Mouse (Mus musculus): ENCODE measurements around the gene Ablim2. TPM values are rescaled to one million over a fixed set of nuclear protein-coding genes. Genes with fewer than 3 reads are reported as not detected.

Ablim2 gene
- polyA plus RNA-seq, 1 experiment from 2014 or later, result 2.0 TPM

- WGBS, result 58% methylated on average over 14 of the region's 14 CpGs
- ATAC-seq, result no peak
- Histone ChIP-seq H3K27me3 (no peaks in the 10 kb centered on the region), H3K36me3 (ENCODE audit: poor library complexity, severe bottlenecking) (no peaks in the 10 kb centered on the region), H3K4me3 (no peak overlapping the region), H3K4me2 (no peak overlapping the region), H3K4me1 (no peaks in the 10 kb centered on the region), H3K9me3 (replicated peaks) (no peaks in the 10 kb centered on the region), H3K9ac (no peak overlapping the region), H3K27ac (no peak overlapping the region)
These were observed 69.4 kb downstream of the Ablim2 start for GRCm38 (mm10) chr5:35827075-35827474.

- Histone ChIP-seq H3K27me3 (no peaks in the 10 kb centered on the region), H3K4me2 (no peak overlapping the region), H3K4me3 (no peak overlapping the region), H3K4me1 (no peaks in the 10 kb centered on the region), H3K36me3 (ENCODE audit: poor library complexity, severe bottlenecking) (no peaks in the 10 kb centered on the region), H3K27ac (no peak overlapping the region), H3K9ac (no peak overlapping the region), H3K9me3 (replicated peaks) (no peaks in the 10 kb centered on the region)
- 89% methylated on average over 5 of the region's 5 CpGs for WGBS
- no peak for ATAC-seq
These were observed 70.2 kb downstream of the Ablim2 start for GRCm38 (mm10) chr5:35827856-35828255.

GRCm38 (mm10) chr5:35830101-35830500 lies 72.4 kb downstream of the Ablim2 start:
- Histone ChIP-seq H3K4me3 (no peak overlapping the region), H3K4me2 (no peak overlapping the region), H3K9me3 (replicated peaks) (no peaks in the 10 kb centered on the region), H3K36me3 (ENCODE audit: poor library complexity, severe bottlenecking) (no peaks in the 10 kb centered on the region), H3K27ac (no peak overlapping the region), H3K27me3 (no peaks in the 10 kb centered on the region), H3K4me1 (no peaks in the 10 kb centered on the region), H3K9ac (no peak overlapping the region)
- no peak for ATAC-seq
- WGBS, result 89% methylated on average over 3 of the region's 3 CpGs

DNA sequence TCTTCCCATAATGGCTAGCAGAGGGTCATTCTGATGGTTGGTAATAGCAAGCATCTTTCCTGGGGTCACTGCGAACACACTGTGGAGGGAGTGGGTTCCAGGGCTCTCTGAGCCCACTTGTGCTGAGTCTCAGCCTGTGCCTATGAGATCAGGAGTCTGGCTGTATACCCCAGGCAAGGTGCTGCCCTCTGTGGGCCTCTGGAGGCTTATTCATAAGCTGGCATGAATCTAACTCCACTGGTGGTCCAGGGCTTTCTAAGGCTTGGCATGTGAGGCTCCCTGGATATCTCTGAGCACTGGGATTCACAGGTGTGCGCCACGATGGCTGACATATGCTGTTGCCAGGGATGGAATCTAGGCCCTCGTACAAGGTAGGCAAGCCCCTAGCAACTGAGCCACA lies 76.2 kb downstream of the Ablim2 start:
- Histone ChIP-seq H3K4me3 (no peak overlapping the region), H3K27me3 (no peaks in the 10 kb centered on the region), H3K9ac (no peak overlapping the region), H3K36me3 (ENCODE audit: poor library complexity, severe bottlenecking) (no peaks in the 10 kb centered on the region), H3K27ac (no peak overlapping the region), H3K4me2 (no peak overlapping the region), H3K9me3 (replicated peaks) (no peaks in the 10 kb centered on the region), H3K4me1 (no peaks in the 10 kb centered on the region)
- 92% methylated on average over 4 of the region's 4 CpGs for WGBS
- no peak for ATAC-seq

DNA sequence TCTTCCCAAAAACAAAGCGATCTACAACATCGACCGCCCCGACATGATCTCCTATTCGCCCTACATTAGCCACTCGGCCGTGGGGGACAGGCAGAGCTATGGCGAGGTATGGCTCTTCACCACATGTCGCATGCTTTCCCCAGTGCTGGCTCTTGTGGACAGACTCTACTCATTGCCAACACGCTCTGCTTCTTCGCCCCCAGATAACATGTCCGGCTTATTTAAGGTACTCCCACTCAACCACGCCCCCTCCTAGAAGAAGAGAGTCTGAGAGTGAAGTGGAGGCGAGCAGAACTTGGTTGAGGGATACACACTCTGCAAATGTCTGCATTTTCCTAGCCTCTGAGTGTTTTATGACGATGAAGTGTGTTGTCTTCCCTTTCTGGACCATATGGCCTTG lies 79.3 kb downstream of the Ablim2 start:
- H3K4me1 ChIP-seq, result no peaks in the 10 kb centered on the region
- no peak overlapping the region for H3K4me3 ChIP-seq
- H3K9me3 ChIP-seq (replicated peaks), result no peaks in the 10 kb centered on the region
- no peak overlapping the region for H3K27ac ChIP-seq
- no peaks in the 10 kb centered on the region for H3K27me3 ChIP-seq
- no peak overlapping the region for H3K9ac ChIP-seq
- H3K36me3 ChIP-seq (ENCODE audit: poor library complexity, severe bottlenecking), result no peaks in the 10 kb centered on the region
- WGBS, result 90% methylated on average over 15 of the region's 15 CpGs
- no peak for ATAC-seq
- H3K4me2 ChIP-seq, result no peak overlapping the region

- H3K9me3 ChIP-seq (replicated peaks), result no peaks in the 10 kb centered on the region
- H3K4me2 ChIP-seq, result no peak overlapping the region
- whole genome bisulfite sequencing, result 33% methylated on average over 2 of the region's 2 CpGs
- H3K27ac ChIP-seq, result no peak overlapping the region
- H3K36me3 ChIP-seq (ENCODE audit: poor library complexity, severe bottlenecking), result no peaks in the 10 kb centered on the region
- no peak overlapping the region for H3K9ac ChIP-seq
- H3K4me1 ChIP-seq, result no peaks in the 10 kb centered on the region
- H3K4me3 ChIP-seq, result no peak overlapping the region
- ATAC-seq, result no peak
- no peaks in the 10 kb centered on the region for H3K27me3 ChIP-seq
These were observed 81.6 kb downstream of the Ablim2 start for GRCm38 (mm10) chr5:35839262-35839661.

- H3K9ac ChIP-seq, result peak overlapping the region; percentile 34; the same call in 1 of the 2 replicates
- ATAC-seq, result no peak
- no peaks in the 10 kb centered on the region for H3K27me3 ChIP-seq
- H3K36me3 ChIP-seq (ENCODE audit: poor library complexity, severe bottlenecking), result no peaks in the 10 kb centered on the region
- H3K4me1 ChIP-seq, result peaks cover 9% of the 10 kb centered on the region
- H3K9me3 ChIP-seq (replicated peaks), result no peaks in the 10 kb centered on the region
- no peak overlapping the region for H3K4me3 ChIP-seq
- no peak overlapping the region for H3K27ac ChIP-seq
- 44% methylated on average over 5 of the region's 5 CpGs for WGBS
- H3K4me2 ChIP-seq, result no peak overlapping the region
These were observed 93.8 kb downstream of the Ablim2 start for GRCm38 (mm10) chr5:35851485-35851884.

GRCm38 (mm10) chr5:35853463-35853862 lies 95.8 kb downstream of the Ablim2 start:
- WGBS, result 85% methylated on average over 4 of the region's 4 CpGs

GRCm38 (mm10) chr5:35856245-35856644 lies 98.6 kb downstream of the Ablim2 start:
- WGBS, result 25% methylated on average over 3 of the region's 3 CpGs

More at GRCm38 (mm10) chr5:35853463-35853862, 95.8 kb downstream of the Ablim2 start:
- no peaks in the 10 kb centered on the region for H3K27me3 ChIP-seq
- H3K9me3 ChIP-seq (replicated peaks), result no peaks in the 10 kb centered on the region
- no peak overlapping the region for H3K9ac ChIP-seq
- H3K4me2 ChIP-seq, result no peak overlapping the region
- peaks cover 9% of the 10 kb centered on the region for H3K4me1 ChIP-seq
- no peaks in the 10 kb centered on the region for H3K36me3 ChIP-seq (ENCODE audit: poor library complexity, severe bottlenecking)
- no peak for ATAC-seq
- no peak overlapping the region for H3K4me3 ChIP-seq
- H3K27ac ChIP-seq, result no peak overlapping the region

DNA sequence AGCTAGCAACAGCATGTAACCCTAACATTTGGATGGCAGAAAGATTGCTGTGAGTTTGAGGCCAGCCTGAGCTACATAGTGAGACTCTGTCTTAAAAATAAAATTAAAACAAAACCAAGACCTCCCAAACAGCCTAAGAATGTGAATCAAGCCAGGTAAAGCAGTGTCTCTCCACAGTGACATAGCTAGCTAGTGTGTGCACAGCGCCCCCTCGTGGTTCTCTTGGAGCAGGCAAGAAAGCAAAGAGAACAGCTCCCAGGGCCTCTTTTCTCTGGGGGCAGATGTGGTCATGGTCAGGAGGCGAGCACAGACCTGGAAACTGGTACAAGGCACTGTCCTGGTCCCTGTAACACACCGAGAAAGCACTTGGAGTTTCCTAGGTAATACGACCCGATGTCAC lies 100.4 kb downstream of the Ablim2 start:
- H3K4me3 ChIP-seq, result no peak overlapping the region
- H3K27ac ChIP-seq, result no peak overlapping the region
- no peaks in the 10 kb centered on the region for H3K36me3 ChIP-seq (ENCODE audit: poor library complexity, severe bottlenecking)
- H3K9ac ChIP-seq, result no peak overlapping the region
- 21% methylated on average over 6 of the region's 6 CpGs for WGBS
- H3K27me3 ChIP-seq, result no peaks in the 10 kb centered on the region
- ATAC-seq, result peak; percentile 61
- H3K9me3 ChIP-seq (replicated peaks), result no peaks in the 10 kb centered on the region
- H3K4me1 ChIP-seq, result no peaks in the 10 kb centered on the region
- no peak overlapping the region for H3K4me2 ChIP-seq

More at GRCm38 (mm10) chr5:35856245-35856644, 98.6 kb downstream of the Ablim2 start:
- no peaks in the 10 kb centered on the region for H3K27me3 ChIP-seq
- H3K36me3 ChIP-seq (ENCODE audit: poor library complexity, severe bottlenecking), result no peaks in the 10 kb centered on the region
- H3K4me3 ChIP-seq, result no peak overlapping the region
- H3K4me2 ChIP-seq, result no peak overlapping the region
- no peak overlapping the region for H3K27ac ChIP-seq
- no peak for ATAC-seq
- H3K9me3 ChIP-seq (replicated peaks), result no peaks in the 10 kb centered on the region
- no peak overlapping the region for H3K9ac ChIP-seq
- H3K4me1 ChIP-seq, result peaks cover 4% of the 10 kb centered on the region

- ATAC-seq, result no peak
- Histone ChIP-seq H3K9me3 (replicated peaks) (no peaks in the 10 kb centered on the region), H3K27me3 (no peaks in the 10 kb centered on the region), H3K27ac (no peak overlapping the region), H3K9ac (no peak overlapping the region), H3K4me2 (no peak overlapping the region), H3K36me3 (ENCODE audit: poor library complexity, severe bottlenecking) (no peaks in the 10 kb centered on the region), H3K4me1 (no peaks in the 10 kb centered on the region), H3K4me3 (no peak overlapping the region)
- WGBS, result 93% methylated on average over 2 of the region's 2 CpGs
These were observed 103.8 kb downstream of the Ablim2 start for GRCm38 (mm10) chr5:35861456-35861855.

GRCm38 (mm10) chr5:35869973-35870372 lies 112.3 kb downstream of the Ablim2 start:
- no peak overlapping the region for H3K27ac ChIP-seq
- ATAC-seq, result no peak
- H3K27me3 ChIP-seq, result no peaks in the 10 kb centered on the region
- peaks cover 11% of the 10 kb centered on the region; the same call in 1 of the 2 replicates for H3K4me1 ChIP-seq
- no peak overlapping the region for H3K9ac ChIP-seq
- no peaks in the 10 kb centered on the region for H3K36me3 ChIP-seq (ENCODE audit: poor library complexity, severe bottlenecking)
- no peaks in the 10 kb centered on the region for H3K9me3 ChIP-seq (replicated peaks)
- H3K4me2 ChIP-seq, result no peak overlapping the region
- WGBS, result 65% methylated on average over 4 of the region's 4 CpGs
- no peak overlapping the region for H3K4me3 ChIP-seq

- no peak overlapping the region for H3K4me2 ChIP-seq
- no peak overlapping the region for H3K9ac ChIP-seq
- ATAC-seq, result peak; percentile 84
- peaks cover 11% of the 10 kb centered on the region; the same call in 1 of the 2 replicates for H3K4me1 ChIP-seq
- H3K27ac ChIP-seq, result no peak overlapping the region
- WGBS, result 56% methylated on average over 8 of the region's 8 CpGs
- no peaks in the 10 kb centered on the region for H3K27me3 ChIP-seq
- H3K4me3 ChIP-seq, result no peak overlapping the region
- no peaks in the 10 kb centered on the region for H3K9me3 ChIP-seq (replicated peaks)
- no peaks in the 10 kb centered on the region for H3K36me3 ChIP-seq (ENCODE audit: poor library complexity, severe bottlenecking)
These were observed 112.8 kb downstream of the Ablim2 start for GRCm38 (mm10) chr5:35870408-35871012.

Measured in forebrain, embryonic 13.5 days (tissue).